Mouse (Mus musculus) embryo, embryonic 9.5 days (tissue): Measurements from ENCODE around the gene Shbg.
A peak's percentile ranks its signal among the peaks of the same experiment; 100 is the strongest.

ENCODE experiments used
- DNase-seq: peaks from one replicate; pipeline ENCODE4 v3.0.0-alpha.2; 2017; ENCODE audit errors: extremely low spot score

Shbg gene

DNA sequence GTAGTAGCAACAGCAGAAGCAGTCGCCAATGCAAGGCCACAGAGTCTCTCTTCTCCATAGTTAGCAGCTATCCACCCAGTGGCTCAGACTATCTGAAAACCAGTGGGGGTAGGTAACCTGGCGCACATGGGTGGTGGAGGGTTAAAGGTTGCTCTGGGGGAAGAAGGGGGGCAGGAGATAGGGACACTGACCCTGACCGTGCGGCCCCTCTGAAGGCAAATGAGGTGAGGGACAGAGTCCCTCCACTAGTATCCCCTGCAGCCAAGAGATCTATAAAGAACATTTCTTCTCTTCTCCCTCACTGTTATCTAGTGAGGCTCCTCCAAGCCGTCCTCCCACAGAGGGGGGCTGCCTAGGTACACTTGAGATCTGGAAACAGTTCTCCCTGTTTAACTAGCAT is at the start of gene Shbg:
Gene Shbg, minus strand, starts transcription at position 101 of the 400 bp plus-strand sequence.
- DNase-seq, result no peak

DNA sequence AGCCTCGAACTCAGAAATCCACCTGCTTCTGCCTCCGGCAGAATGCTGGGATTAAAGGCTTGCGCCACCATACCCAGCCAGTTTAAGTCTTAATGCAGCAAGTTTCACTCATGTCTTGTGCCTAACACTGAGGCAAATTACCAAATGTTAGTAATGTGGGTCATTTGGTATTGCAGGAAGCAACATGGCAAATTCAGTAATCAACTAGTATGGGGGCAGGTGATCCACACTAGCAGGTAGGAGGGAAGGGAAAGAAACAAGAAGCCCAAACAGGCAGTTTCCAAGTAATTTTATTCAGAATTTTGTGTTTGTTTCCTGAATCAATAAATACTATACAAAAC is 48.9 kb upstream of the Shbg start:
- no peak for DNase-seq

DNA sequence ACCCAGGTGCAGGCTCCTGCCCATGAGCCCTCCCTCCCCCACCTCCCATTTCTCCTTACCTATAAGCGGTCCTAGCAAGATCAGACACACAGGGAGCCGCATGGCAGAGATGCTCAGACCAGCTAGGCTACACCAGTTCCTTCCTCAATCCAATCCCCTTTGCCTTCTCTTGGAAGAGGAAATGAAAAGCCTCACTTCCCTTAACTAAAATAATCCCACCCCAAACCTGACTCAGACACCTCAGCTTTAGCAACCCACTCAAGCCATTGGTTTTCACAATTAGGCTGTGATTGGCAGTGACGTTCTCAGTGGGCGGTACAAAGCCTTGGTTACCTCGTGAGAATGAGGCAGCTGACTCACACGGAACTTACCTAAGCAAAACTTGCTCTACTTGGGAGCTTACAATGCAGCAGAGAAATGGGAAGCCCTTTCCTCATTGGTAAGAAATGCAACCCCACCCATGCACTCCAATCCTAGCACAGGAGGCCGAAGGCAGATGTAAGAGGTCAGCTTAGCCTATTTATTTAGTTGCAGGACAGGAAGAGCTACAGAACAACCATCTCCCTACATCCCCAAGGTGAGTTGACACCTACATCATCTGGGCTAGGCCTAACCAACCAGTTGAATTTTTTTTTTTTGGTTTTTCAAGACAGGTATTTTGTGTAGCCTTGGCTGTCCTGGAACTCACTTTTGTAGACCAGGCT is 48.4 kb upstream of the Shbg start, which contains the start of gene Cd68:
Gene Cd68, minus strand, starts transcription at position 193 of the 704 bp plus-strand sequence.
- DNase-seq, result peak; percentile 62

DNA sequence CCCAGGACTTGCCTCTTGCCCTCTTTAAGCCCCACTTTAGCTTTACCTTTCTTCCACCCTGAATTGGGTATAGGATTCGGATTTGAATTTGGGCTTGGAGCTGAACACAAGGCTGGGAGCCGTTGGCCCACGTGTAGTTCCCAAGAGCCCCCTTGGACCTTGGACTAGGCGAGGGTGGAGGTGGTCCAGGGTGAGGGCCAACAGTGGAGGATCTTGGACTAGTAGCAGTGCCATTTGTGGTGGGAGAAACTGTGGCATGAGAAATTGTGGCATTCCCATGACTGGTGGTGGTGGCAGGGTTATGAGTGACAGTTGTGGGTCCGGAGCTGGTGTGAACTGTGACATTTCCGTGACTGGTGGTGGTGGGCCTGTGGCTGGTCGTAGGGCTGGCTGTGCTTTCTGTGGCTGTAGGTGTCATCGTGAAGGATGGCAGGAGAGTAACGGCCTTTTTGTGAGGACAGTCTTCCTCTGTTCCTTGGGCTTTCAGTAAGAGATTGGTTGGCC is 47.8 kb upstream of the Shbg start:
- DNase-seq, result no peak

DNA sequence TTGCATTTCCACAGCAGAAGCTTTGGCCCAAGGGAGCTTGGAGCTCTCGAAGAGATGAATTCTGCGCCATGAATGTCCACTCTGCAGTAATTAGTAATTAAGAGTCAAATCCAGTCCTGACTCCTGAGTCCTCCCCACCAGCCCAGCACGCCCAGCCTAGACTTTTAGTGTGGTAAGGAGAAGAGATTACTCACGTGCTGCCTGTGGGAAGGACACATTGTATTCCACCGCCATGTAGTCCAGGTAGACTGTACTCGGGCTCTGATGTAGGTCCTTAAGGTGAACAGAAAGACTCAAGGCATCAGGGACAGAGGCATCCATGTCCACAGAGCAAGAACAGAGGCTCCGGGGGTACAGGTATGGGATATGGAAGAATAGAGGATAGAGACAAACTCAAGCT is 47.1 kb upstream of the Shbg start:
- no peak for DNase-seq

DNA sequence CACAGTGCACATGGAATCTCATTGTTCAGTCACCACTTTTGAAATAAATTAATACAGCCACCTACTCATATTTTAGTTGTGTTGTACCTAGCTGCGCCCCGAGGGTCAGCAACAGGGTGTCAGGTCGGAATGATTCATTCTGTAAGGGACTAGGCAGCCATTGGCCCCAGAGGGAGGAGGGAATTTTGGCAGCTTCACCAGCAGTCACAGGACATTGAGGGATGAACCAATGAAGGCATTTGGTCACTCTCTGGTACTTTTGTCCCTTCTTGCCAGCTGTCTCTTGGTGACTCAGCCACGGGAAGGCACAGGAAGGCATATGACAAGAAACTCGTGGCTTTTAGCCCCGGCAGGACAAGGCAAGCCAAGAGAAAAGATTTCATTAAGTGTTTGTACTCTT is 46.1 kb upstream of the Shbg start:
- DNase-seq, result no peak

DNA sequence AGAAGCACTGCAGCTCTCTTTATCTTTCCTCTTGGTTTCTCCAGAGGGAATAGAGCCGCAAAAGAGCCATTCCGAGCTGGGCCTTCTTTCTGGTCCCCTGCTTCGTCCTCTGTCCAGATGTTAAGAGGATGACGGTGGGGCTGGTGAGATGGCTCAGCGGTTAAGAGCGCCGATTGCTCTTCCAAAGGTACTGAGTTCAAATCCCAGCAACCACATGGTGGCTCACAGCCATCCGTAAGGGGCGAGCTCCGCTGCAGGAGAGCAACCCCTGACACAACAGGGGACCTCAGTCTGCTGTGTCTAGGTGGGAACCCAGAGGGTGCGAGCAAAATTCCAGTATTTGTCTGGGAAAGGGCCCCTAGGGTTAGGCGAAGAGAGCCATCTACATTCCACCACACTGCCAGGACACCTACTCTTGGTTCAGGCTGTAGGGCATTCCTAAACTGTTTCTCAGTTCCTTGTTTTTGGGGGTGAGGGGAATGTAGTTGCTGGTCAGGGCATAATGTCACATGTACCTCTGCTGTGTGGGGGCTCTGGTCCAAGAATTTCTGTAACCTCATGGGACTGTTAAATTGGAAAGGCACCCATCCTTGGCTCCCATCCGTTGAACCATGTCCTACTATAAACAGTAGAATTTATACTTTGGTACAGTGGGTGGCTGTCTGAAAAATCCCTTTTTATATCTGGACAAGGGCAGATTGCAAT is 45.4 kb upstream of the Shbg start:
- no peak for DNase-seq

DNA sequence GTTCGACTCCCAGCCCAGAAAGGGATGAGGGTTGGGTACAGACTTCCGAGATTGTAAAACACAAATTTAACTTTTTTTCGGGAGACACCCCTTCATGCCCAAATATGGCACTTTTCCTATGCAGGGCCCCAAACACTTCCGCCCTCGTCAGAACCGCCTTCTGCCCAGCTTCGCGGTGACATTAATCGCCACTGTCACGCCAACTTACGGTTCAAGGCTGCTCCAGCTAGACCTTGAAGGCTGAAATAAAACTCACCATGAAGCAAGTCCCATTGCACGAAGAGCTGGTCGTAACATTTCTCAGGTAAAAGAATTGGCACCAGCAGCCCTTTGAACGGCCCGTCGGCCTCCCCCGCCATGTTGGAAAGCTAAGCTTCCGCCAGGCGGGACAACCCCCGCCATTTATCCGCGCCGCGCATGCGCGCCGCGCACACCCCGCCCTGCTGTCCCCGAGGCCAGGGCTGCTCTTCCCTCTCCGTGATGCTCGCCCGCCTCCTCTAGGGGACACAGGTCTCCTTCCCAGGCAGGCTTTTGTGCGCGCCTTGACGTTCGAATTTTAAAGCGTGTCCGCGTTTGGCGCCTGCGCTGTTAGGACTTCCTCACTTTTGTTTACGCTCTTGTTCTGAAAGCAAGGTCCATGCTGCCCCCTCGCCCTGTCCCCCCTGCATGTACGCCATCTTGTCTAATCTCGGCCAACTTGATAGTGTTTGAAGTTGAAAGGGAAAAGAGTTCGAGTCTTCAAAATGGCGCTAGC is 44.7 kb upstream of the Shbg start, which contains the start of gene Mpdu1:
Gene Mpdu1, minus strand, starts transcription at position 430 of the 754 bp plus-strand sequence.
- peak; percentile 95 for DNase-seq

DNA sequence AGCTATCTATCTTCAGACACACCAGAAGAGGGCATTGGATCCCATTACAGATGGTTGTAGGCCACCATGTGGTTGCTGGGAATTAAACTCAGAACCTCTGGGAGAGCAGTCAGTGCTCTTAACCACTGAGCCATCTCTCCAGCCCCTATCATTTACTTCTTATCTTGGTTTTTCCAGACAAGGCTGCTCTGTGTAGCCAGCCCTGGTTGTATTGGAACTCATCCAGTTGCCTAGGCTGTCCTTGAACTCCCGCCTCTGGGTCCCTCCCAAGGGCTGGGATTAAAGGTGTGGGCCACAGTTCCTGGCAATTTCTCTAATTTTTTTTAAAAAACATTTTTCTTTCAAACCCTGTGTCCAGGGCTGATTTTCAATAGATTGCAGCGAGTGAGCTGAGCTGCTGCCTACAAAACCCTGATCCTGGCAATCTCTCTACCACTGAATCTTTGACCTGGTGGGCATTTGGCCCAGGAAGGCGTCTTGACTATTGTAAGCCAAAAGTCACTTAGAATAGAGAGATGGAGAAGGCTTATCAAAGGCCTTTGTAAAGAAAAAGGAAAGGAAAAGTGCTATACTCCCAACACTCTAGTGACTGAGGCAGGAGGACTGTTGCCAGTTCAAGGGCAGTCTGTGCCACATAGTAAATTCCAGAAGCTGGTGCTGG is 43.6 kb upstream of the Shbg start:
- no peak for DNase-seq

DNA sequence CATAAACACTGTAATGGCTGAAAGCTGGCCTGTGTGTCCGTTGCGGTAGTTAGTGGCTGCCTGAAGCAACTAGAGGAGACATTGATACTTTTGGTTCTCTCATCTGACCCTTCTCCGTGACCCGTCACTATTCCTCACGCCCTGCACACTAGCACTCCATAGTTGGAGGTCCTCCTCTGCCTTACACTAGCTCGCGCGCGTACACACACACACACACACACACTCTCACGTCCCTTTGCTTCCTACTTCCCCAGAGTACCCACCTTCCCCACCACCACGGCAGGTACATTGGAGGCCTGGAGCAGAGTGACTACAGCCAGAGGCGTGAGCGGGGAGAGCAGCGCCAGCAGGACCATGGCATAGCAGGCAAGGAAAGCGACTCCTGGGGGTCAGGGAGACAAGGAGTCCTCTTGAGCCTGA is 39.8 kb upstream of the Shbg start:
- no peak for DNase-seq

DNA sequence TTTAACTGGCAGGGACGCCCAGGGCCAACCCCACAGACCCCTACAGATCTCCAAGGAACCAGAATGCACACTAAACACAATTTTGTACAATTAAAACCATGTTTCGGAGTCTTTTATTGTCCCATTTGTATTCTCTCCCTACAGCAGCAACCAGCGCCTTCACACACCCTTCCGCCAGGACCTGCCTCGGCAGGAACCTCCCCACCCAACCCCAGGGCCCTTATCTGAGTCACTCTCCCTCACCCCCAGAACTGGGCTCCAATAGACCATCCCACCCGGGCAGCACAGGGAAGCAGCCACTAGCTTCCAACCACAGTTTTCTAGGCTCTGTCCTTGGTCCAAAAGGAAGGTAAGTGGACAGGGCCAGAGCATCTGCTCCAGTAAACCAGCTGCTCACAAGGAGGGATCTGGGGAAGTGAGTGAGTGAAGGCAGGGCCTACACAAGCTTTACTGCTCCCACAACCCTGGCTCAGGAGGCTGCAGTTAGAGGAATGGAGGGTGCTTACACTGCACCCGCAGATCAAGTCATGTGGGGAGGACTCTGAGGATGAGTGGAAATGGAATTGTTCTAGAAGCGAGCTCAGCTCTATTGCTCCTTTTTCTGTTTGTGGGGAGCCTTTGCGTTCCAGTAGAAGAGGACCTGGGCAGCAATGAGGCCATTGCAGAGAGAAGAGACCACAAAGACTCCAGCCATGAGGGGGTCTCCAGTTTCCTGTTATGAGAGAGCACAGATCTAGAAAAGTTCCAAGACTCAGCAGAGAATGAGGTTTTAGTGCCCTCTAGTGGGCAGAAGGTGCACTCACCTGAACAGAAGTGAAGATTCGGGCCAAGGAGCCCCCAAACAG is 39.1 kb upstream of the Shbg start:
- DNase-seq, result peak; percentile 71

DNA sequence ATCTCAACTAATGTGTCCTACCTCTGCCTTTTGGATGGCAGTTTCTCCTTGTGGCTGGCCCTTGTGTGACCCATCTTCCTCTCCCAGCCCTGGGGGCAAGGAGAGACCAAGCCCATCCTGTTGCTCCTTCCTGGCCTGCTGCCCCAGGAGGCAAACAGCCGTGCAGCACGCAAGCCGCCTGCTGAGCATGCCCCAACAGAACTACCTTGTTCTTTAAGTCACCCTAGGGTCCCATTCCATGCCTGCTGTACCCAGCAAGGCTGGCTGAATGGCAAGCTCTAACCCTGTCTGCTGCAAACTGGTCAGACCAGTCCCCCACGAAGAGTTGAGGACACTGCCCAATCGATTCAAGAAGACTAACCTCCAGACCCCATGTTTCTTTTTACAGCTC is 38.4 kb upstream of the Shbg start:
- no peak for DNase-seq

DNA sequence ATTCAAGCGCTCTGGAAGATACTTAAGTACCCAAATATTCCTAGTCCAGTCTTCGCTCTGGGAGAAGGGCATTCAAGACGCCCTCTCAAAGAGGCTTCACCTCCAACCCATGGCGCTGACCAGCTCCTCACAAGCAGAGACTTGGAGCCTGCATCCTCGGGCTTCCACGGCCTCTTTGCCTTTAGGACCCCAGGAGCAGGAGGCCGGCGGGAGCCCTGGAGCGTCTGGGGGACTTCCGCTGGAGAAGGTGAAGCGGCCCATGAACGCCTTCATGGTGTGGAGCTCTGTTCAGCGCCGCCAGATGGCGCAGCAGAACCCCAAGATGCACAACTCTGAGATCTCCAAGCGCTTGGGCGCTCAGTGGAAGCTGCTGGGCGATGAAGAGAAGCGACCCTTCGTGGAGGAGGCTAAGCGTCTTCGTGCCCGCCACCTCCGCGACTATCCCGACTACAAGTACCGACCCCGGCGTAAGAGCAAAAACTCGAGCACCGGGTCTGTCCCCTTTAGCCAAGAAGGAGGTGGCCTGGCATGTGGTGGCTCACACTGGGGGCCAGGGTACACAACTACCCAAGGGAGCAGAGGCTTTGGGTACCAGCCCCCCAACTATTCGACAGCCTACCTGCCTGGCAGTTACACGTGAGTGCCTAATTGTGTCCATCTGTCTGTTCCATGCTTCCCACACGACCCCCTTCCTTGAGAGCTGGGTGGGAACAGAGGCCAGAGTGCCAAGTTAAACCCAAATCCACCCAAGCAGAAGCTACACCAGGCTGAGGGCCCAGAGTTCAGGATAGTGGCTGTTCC is 37.8 kb upstream of the Shbg start, which contains the start of gene Sox15:
Gene Sox15, plus strand, starts transcription at position 51 of the 801 bp plus-strand sequence.
- DNase-seq, result peak; percentile 81

DNA sequence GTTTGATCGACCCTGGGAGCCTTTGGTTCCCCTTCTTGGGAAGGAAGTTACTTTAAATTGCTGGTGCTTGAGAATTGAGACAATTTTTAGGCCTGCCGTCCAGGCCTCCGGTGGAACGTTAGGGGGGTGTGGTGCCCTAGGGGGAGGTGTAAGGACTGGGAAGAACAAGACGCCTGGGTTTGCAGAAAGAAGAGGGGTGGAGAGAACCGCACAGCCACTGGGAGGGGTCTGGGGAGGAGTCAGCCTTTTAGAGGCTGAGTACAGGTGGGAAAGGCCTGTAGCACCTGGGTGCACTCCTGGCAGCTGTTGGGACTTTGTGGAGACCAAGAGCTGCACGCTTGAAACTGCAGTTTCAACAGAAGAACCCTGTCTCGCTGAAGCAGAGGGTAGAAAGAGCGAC is 37.1 kb upstream of the Shbg start:
- no peak for DNase-seq

DNA sequence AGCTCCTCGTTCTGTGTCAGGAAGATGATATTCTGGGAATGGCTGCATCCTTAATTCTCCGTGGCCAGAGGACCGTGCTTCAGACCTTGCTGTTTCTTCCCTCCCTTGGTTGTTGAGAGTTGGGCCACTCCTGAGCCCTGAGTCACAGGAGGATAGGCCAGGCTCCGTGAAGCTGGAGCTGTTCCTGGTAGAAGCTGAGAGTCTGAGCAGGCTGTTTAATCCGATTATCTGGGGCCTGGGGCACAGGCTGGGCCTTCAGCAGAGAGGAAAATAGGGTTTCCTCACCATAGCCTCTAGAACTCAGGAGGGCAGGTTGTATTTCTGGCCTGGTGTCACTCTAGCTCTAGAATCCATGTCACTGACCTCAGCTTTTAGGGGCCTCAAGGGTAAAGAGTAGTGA is 35.7 kb upstream of the Shbg start:
- no peak for DNase-seq

DNA sequence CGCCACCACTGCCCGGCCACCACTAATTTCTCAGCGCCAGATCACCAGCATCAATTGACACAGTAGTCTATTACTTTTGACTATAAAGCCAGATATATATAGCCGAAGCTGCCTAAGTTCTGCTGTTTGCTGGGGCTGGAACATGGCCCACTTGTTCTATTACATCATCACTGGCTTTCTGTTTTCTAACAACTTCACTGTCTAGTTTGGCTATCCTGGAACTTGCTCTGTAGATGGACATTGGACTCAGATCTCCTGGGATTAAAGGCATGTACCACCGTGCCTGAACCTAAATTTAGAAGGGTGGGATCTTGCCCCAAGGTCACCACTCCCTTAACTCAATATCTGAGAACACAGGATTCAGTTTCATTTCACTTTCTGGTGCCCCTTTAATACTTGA is 28.2 kb upstream of the Shbg start:
- no peak for DNase-seq

DNA sequence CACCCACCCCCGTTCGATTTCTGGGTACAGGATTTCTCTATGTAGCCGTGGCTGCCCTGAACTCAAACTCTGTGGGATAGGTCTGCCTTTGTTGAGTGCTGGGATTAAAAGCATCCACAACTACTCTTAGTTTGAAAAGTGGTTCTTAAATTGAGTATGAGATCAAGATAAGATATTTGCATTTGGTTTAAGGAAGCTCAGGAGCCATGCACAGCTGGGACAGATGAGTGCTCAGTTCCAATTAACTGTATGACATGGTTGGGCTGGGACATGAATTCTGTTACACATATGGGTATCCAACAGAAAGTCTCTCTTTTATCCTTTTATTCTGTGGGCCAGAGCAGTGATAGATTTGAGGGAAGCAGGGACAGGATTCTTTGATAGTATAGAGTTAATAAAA is 17.8 kb upstream of the Shbg start:
- DNase-seq, result no peak

DNA sequence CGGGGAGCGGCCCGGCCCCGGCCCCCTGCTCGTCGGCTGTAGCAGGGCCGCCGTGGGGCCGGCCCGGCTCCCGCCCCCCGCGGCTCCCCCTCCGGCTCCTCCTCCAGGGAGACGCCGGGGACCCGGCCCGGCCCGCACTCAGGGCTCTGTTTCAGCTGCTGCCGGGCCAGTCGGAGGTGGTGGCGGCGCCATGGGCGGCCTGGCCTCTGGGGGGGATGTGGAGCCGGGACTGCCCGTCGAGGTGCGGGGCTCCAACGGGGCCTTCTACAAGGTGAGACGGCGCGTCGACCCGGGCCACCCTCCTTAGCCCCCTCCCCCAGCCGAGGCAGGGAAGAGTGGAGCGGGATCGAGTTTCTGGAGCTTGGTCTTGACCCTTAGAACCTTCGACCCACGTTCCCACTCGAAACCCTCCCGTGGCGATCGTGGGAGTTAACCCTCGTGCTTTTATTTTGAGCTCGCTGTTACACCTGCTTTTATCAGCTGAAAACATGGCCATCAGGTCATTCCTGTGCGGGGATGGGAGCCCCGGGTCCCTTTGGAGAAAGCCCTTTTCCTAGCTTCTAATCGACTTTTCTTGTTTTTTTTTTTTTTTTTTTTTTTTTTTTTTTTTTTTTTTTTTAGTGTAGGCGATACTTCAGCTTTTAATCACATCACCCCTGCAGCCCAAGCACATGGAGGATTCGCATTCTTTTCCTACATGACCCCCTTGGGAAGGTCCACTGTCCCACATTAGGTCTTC is 15.6 kb upstream of the Shbg start:
- DNase-seq, result no peak

DNA sequence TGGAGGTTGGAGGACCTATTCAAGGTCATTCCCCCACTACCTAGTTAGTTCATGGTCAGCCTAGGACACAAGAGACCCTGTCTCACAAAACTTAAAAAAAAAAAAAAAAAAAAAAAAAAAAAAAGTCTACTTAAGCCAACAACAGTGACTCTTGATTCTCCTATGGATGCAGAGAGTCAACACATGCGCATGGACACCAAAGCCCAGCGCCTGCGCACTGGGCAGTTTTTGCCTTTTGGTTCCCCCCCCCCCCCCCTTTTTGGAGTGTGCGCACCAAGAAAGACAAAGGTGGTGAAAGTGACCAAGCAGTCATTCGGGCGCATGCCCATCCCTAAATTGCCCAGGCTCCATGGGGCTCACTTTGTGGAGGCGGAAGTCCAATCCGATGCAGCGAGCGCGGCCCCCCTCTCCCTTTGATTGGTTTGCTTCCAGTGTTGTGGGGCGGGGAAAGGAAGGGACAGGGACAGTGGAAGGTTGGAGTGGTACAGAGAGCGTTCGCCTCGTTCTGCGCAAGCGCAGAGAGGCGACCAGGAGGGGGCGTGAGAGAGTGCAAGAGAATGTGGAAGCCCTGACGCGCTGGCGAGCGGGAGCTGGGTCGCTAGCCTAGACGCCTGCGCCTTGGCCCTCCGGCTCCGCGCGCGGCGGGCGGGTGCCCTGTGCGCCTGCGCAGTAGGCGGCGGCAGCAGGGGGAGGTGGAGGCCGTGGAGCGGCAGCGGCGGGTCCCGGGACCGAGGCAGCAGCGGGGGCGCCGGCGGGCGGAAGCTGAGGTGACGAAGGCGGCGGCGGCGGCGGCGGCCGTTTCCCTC is 14.8 kb upstream of the Shbg start, which contains the start of gene Fxr2:
Gene Fxr2, plus strand, starts transcription at position 707 of the 806 bp plus-strand sequence.
- peak; percentile 100 for DNase-seq
